Mouse (Mus musculus) cerebellum, adult 2 months (tissue): ENCODE results near the gene Zfp692.
"Not testable (repeated sequence)": the region's sequence is repeated elsewhere in the genome, so short reads cannot be mapped to it uniquely, and the experiment has no call there.

Experiments used
- CTCF ChIP-seq: fragments of 200-500 bp; IDR thresholded peaks from 2 replicates; pipeline ENCODE4 v1.5.1; 2011; ENCODE audit warnings: low read depth, mild to moderate bottlenecking, control low read depth, low read length, moderate library complexity, borderline replicate concordance; ENCODE audit not compliant: insufficient read depth
- POLR2A ChIP-seq: fragments of 200-500 bp; IDR thresholded peaks from 2 replicates; pipeline ENCODE4 v1.6.1; 2011; ENCODE audit warnings: low read length, control low read depth, borderline replicate concordance; ENCODE audit not compliant: insufficient read depth

- not testable (repeated sequence) for TF ChIP-seq POLR2A, CTCF
Measured at GRCm38 (mm10) chr11:58305299-58305698, 1.6 kb upstream of the Zfp692 start.
